Mouse (Mus musculus) stomach, embryonic 16.5 days (tissue): ENCODE measurements at regions not wholly inside any gene's neighbourhood (a gene's known extent, or its start where the extent isn't known, plus 50 kb on each side); places are given as distances from the start of the nearest gene placed in this dataset.

Source experiments
- ATAC-seq: fragments of 200-750 bp; cut with Nextera tagmentation; 2 replicates; pipeline ENCODE4 v1.8.0; 2017; ENCODE audit warnings: moderate number of reproducible peaks, moderate TSS enrichment; ENCODE audit not compliant: insufficient read depth, low FRiP score
- H3K27ac ChIP-seq: fragments of 300-500 bp; sonication (generic); 2 replicates; pipeline ENCODE4 v1.5.1; 2014; ENCODE audit warnings: low read length
- H3K27me3 ChIP-seq: fragments of 300-500 bp; sonication (generic); 2 replicates; pipeline ENCODE4 v1.6.1; 2014; ENCODE audit warnings: low read length, control low read depth, mixed read lengths; ENCODE audit not compliant: control insufficient read depth, insufficient read depth
- H3K36me3 ChIP-seq: fragments of 300-500 bp; sonication (generic); 2 replicates; pipeline ENCODE4 v1.6.1; 2014; ENCODE audit warnings: low read length; ENCODE audit not compliant: control insufficient read depth, insufficient read depth
- H3K4me1 ChIP-seq: fragments of 300-500 bp; sonication (generic); 2 replicates; pipeline ENCODE4 v1.6.1; 2014; ENCODE audit warnings: low read length, control low read depth, mixed read lengths; ENCODE audit not compliant: control insufficient read depth, insufficient read depth
- H3K4me2 ChIP-seq: fragments of 300-500 bp; sonication (generic); 2 replicates; pipeline ENCODE4 v1.6.1; 2014; ENCODE audit warnings: low read depth, low read length, mixed read lengths
- H3K4me3 ChIP-seq: fragments of 300-500 bp; sonication (generic); replicated peaks from 2 replicates; pipeline ENCODE4 v1.5.1; 2014; ENCODE audit warnings: mild to moderate bottlenecking, low read length
- H3K9ac ChIP-seq: fragments of 300-500 bp; sonication (generic); 2 replicates; pipeline ENCODE4 v1.6.1; 2014; ENCODE audit warnings: low read length
- H3K9me3 ChIP-seq: fragments of 300-500 bp; sonication (generic); replicated peaks from 2 replicates; pipeline ENCODE4 v1.6.1; 2016; ENCODE audit warnings: low read length, control low read depth; ENCODE audit not compliant: control insufficient read depth
- WGBS: fragments of 180-500 bp; shearing (Covaris S2); extraction: QIAGEN DNeasy Blood & Tissue Kit; methylation state at CpG from one replicate; pipeline ENCODE4 v1.1.7; 2014; 5-methylcytosine and 5-hydroxymethylcytosine counted together

DNA sequence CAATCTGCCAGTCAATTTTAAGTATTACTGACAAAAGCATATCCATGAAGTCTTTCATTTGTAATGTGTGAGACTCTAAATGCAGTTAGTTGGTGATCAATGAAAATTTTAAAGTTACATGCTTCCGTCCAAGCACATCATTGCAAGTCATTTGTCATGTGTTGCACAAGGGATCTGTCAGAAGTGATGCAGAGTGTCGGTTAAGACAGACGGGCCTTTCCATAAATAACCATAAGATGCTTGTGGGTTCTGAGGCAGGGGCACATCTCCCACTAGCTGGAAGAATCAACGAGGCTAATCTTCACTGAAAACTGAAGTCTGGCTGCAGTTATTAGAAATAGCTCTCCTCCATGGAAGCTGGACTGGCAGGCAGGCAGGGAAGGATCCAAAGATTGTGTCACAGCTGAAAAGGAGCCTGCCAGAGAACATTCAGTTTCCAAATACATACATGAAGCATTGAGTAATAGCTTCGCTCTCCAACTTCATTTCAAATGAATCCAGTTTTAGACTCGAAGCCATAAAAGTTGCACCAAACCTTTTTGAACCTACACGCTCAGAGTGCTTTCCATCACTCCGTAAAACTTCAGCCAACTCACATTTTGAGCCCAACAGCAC lies 241.8 kb downstream of the Gsdmc2 start:
- WGBS = 76% methylated on average over 8 of the region's 8 CpGs
- no peak for ATAC-seq

DNA sequence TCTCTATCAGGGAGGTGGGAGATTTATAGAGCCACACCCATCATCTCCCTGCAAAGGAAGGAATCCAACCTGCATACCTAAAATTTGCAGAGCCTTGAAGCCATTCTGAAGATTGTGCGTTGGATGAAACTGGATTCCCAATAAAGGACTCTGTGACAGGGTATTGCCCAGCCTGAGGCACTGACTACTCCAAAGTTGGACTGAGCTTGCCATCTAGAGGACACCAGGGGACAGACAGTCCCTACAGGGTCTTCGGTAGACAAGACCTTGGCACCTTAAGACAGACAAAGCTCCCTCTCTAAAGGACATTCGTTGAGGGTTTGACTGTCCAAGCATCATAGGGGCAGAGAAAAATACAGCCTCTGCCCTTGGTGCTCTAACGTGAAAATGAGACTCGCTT lies 243.4 kb downstream of the Gsdmc2 start:
- Histone ChIP-seq H3K9me3 (no peaks in the 10 kb centered on the region), H3K9ac (no peak overlapping the region), H3K27me3 (no peaks in the 10 kb centered on the region), H3K4me3 (no peak overlapping the region), H3K4me1 (no peaks in the 10 kb centered on the region), H3K36me3 (no peaks in the 10 kb centered on the region), H3K4me2 (no peak overlapping the region), H3K27ac (no peak overlapping the region)
- 43% methylated on average over 5 of the region's 5 CpGs for WGBS
- ATAC-seq = peak; percentile 62; the same call in 1 of the 2 replicates

More for the DNA sequence above, 241.8 kb downstream of the Gsdmc2 start:
- no peak overlapping the region for H3K4me3 ChIP-seq
- H3K27me3 ChIP-seq = no peaks in the 10 kb centered on the region
- no peaks in the 10 kb centered on the region for H3K36me3 ChIP-seq
- H3K9ac ChIP-seq = no peak overlapping the region
- no peak overlapping the region for H3K4me2 ChIP-seq
- no peaks in the 10 kb centered on the region for H3K9me3 ChIP-seq
- no peak overlapping the region for H3K27ac ChIP-seq
- H3K4me1 ChIP-seq = no peaks in the 10 kb centered on the region

DNA sequence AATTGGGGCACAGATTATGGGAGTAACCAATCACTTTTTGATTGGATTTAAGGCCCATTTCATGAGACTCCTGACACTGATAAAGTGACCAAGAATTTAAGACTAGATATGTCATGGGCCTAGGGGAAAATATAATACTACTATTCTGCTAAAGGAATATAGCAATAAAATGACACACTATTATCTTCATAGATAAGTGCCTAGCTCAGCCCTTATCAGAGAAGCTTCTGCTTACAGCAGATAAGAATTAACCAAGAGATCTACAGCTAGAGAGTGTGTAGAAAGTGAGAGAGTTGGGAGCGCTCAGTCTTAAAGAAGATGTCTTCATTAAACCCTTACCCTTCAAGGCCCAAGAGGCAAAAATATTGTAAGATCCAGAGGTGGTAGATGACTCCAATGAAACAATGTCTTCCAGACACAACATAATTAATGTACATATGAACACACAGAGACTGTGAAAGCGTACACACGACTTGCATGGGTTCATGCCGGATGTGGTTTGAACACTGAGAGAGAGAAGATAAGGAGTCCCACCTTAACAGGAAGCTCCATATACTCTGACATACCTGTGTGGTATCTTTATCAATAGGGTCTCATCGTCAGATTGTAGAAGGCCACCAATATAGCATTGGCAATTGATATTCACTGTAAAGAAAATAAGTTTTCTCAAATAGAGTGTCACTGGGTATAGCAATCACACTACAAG lies 252.1 kb downstream of the Gsdmc2 start:
- H3K4me2 ChIP-seq = no peak overlapping the region
- 92% methylated on average over 5 of the region's 5 CpGs for WGBS
- H3K27ac ChIP-seq = no peak overlapping the region
- H3K4me3 ChIP-seq = no peak overlapping the region
- no peak overlapping the region for H3K9ac ChIP-seq
- H3K36me3 ChIP-seq = no peaks in the 10 kb centered on the region
- ATAC-seq = no peak
- H3K9me3 ChIP-seq = no peaks in the 10 kb centered on the region
- H3K4me1 ChIP-seq = no peaks in the 10 kb centered on the region
- no peaks in the 10 kb centered on the region for H3K27me3 ChIP-seq

DNA sequence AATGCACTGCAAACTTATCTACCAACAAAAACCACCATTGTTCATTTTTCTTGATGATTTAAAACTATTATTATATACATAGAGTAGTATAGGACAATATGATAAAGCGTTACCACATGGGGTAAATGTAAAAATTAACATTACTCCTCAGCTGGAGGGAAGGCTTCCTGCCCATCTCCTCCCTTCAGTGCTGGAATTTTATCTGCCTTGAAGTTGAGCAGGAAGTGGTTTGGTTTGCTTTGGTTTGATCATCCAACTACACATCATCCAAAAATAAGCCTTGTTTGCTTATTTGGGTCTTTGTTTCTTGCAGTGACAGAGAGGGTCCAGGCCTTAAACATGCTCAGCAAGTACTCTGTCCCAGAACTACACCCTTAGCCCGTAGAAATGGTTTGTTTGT lies 285.7 kb downstream of the Gsdmc2 start:
- WGBS = 80% methylated on average over 2 of the region's 2 CpGs
- no peak overlapping the region for H3K9ac ChIP-seq
- ATAC-seq = no peak
- H3K4me1 ChIP-seq = no peaks in the 10 kb centered on the region
- H3K36me3 ChIP-seq = no peaks in the 10 kb centered on the region
- no peaks in the 10 kb centered on the region for H3K9me3 ChIP-seq
- H3K27me3 ChIP-seq = no peaks in the 10 kb centered on the region
- no peak overlapping the region for H3K4me2 ChIP-seq
- H3K4me3 ChIP-seq = no peak overlapping the region
- no peak overlapping the region for H3K27ac ChIP-seq

DNA sequence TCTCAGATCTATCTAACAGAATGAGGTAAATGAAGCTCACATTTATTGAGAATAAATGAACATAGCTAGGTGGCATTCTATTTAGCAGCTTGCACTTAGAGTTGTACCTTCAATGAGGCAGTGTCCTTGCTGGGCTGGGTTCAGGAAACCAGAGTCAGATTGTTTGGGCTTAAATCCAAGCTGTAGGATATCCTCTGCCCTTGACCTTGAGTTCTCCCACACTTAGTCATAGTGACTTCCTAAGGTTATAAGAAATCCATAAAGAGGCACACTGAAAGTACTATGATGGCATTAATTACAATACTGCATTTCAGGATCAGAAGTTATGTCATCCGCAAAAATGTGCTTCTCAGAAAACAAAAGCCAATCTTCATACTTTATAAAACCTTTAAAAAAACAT lies 286.3 kb downstream of the Gsdmc2 start:
- no peak for ATAC-seq
- Histone ChIP-seq H3K27me3 (no peaks in the 10 kb centered on the region), H3K36me3 (no peaks in the 10 kb centered on the region), H3K9ac (no peak overlapping the region), H3K9me3 (no peaks in the 10 kb centered on the region), H3K4me3 (no peak overlapping the region), H3K4me1 (no peaks in the 10 kb centered on the region), H3K27ac (no peak overlapping the region), H3K4me2 (no peak overlapping the region)
- 80% methylated on average over 1 of the region's 1 CpGs for WGBS

DNA sequence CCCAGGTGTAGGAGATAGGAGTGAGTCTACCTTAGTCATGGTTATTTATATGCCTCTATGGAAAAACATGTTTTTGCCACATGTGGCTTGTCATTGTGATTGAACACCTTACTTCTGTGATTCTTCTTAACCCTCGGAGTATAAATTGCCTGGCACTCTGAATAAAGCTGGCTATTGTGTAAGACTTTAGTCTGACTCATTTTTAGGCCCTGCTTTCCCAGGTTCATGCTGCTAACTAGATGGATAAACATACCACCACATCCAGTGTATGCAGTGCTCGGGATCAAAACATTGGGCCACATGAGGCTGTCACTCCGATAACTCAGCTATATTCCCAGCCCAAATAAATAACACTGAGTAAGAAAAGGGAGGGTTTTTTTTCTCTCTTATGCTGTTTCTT lies 287.2 kb downstream of the Gsdmc2 start:
- no peak overlapping the region for H3K27ac ChIP-seq
- H3K4me2 ChIP-seq = no peak overlapping the region
- 66% methylated on average over 3 of the region's 3 CpGs for WGBS
- no peak for ATAC-seq
- no peaks in the 10 kb centered on the region for H3K27me3 ChIP-seq
- H3K4me3 ChIP-seq = no peak overlapping the region
- H3K9ac ChIP-seq = no peak overlapping the region
- H3K9me3 ChIP-seq = no peaks in the 10 kb centered on the region
- no peaks in the 10 kb centered on the region for H3K4me1 ChIP-seq
- no peaks in the 10 kb centered on the region for H3K36me3 ChIP-seq

DNA sequence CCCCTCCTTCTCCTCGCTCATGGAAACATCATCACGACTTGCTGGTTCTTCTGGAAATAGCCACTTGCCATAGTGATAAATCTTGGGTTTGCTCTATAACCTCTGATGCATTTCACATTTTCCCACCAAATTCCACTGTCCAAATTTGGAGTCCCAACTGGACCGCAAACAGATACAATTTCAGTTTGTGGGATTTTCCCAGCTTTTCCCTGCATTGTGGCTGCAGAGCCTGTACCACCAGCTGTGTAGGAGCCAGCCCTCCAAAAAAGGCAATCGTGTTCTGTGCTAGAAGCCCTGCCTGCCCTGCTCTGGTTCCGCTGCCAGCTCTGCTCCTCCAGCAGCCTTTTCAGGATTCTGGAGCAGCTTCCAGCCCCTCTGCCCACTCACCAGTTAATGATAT lies 291.4 kb downstream of the Gsdmc2 start:
- peak overlapping the region; percentile 52; the same call in 1 of the 2 replicates for H3K27ac ChIP-seq
- H3K9ac ChIP-seq = no peak overlapping the region
- no peak overlapping the region for H3K4me3 ChIP-seq
- WGBS = 54% methylated on average over 5 of the region's 5 CpGs
- no peaks in the 10 kb centered on the region for H3K4me1 ChIP-seq
- H3K9me3 ChIP-seq = no peaks in the 10 kb centered on the region
- no peaks in the 10 kb centered on the region for H3K27me3 ChIP-seq
- ATAC-seq = no peak
- no peak overlapping the region for H3K4me2 ChIP-seq
- no peaks in the 10 kb centered on the region for H3K36me3 ChIP-seq

DNA sequence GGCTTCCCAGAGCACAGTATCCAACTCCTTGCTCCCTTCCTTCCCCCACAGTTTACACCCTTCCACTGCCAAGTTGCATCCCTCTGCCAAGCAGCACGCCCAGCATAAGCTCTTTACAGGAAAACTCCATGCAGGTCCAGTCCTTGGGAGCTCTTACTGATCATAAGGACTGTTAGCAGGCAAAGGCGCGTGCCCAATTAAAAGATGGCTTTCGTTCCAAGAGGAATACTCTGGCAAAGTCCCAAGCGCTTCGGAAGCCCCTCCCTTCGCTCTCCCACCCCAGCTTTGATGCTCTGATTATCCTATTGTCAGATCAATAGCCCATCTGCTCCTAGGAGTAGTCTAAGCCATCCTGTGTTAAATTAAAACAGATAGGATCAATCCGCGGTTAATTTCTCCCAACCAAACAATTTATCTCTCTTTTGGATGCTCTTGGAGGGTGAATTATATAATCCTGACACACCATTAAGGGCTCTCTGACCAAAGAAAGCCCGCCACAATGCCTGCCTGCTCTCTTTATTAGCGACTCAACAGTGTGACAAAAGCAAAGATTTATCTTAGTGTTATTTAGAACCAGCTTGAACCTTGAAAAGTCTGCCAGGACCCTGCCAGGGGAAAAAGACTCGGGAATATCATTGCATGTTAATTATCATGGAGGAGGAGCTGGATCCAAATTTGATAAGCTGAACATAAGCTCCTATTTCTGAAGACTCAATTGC lies 312.5 kb downstream of the Gsdmc2 start:
- Histone ChIP-seq H3K36me3 (no peaks in the 10 kb centered on the region), H3K4me3 (no peak overlapping the region), H3K27me3 (no peaks in the 10 kb centered on the region), H3K9ac (no peak overlapping the region), H3K27ac (no peak overlapping the region), H3K4me1 (no peaks in the 10 kb centered on the region), H3K9me3 (no peaks in the 10 kb centered on the region), H3K4me2 (no peak overlapping the region)
- 68% methylated on average over 12 of the region's 12 CpGs for WGBS
- no peak for ATAC-seq

DNA sequence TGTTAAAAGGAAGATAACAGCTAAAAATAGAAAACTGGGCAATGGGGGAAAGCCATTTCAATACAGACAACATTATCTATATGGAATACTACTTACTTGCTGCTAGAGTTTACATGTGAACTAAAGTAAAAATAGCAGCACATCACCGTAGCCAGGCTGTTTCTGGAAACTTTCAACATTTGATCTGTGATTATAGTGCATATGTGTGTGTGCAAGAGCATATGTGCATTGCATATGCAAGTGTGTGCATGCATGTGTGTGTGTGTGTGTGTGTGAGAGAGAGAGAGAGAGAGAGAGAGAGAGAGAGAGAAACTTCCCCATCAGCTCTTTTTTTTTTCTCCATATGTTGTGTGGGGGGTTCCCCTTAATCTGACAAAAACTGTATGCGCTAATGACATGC lies 317.7 kb downstream of the Gsdmc2 start:
- H3K27me3 ChIP-seq = no peaks in the 10 kb centered on the region

More for the DNA sequence above, 317.7 kb downstream of the Gsdmc2 start:
- Histone ChIP-seq H3K4me3 (no peak overlapping the region), H3K9me3 (no peaks in the 10 kb centered on the region), H3K9ac (no peak overlapping the region), H3K4me1 (no peaks in the 10 kb centered on the region), H3K36me3 (no peaks in the 10 kb centered on the region), H3K27ac (no peak overlapping the region), H3K4me2 (no peak overlapping the region)
- ATAC-seq = no peak
- 78% methylated on average over 2 of the region's 2 CpGs for WGBS
